Mouse (Mus musculus): ENCODE data around the gene Bysl. TPM values are rescaled to one million over a fixed set of nuclear protein-coding genes. Genes with fewer than 3 reads are reported as not detected.
"Not testable (repeated sequence)": the region's sequence is repeated elsewhere in the genome, so short reads cannot be mapped to it uniquely, and the experiment has no call there.

Bysl gene
- 10 to 100 TPM; 13.0 TPM for total RNA-seq (2021)
- long read RNA-seq, experiment 1, transcript Bysl-201 (7 exons, 3,854 nt) = major isoform, 58 of 60 reads
- long read RNA-seq, experiment 1, partial matches to known transcripts = 2 of 60 reads
- long read RNA-seq, experiment 1, other reads (novel, unspliced or antisense) = 0 of 60 reads
- long read RNA-seq, experiment 2, transcript Bysl-201 (7 exons, 3,854 nt) = major isoform, 41 of 42 reads
- long read RNA-seq, experiment 2, partial matches to known transcripts = 0 of 42 reads
- long read RNA-seq, experiment 2, other reads (novel, unspliced or antisense) = 1 of 42 reads

- DNase-seq = peak; percentile 97
Observed at GRCm38 (mm10) chr17:47610849-47611660, at the start of gene Bysl, which contains the start of the genes Med20 and Gm20517. Gene Bysl, minus strand, starts transcription at chr17:47611492. Gene Med20, plus strand, starts transcription at chr17:47611582. Gene Gm20517, plus strand, starts transcription at chr17:47611589.

DNA sequence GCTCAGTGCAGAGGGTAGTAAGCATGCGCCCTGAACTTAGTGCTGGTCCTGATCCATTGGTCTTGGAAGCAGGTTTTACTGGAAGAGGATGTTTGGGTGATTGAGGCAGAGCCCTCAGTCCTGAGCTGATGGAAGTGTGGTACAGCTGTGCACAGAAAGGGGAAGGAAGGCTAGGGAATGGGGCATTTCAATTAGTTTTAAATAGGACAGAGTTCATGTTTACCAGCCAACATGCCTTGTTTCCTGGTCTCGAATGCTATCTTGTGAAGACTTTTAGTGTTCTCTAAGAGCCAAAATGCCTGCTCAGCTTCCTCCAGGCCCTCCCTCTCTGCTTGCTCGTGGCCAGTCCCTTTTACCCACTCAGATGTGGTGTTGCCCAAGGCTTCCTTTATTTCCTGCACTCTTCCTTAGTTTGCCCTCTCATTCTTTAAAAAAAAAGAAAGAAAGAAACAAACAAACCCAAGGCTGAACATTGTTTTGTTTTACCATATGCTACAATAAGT is 47.5 kb upstream of the Bysl start:
- DNase-seq = no peak

DNA sequence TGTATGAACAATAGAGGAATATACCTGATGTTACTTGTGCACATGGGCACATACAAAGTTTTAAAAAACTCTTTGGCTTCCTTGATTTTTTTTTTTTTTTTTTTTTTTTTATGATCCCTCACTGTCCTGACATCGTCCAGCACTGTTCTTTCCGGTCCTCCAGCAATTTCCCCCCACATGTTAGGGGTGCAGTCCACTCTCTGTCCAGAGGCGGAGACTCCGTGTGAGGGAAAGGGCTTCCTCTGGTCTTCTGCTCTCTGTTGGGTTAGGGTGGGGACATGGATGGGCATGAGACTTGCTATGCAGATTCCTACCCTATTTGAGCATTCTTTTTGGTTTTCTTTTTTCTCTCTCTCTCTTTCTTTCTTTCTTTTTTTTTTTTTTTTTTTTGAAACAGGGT is 46.6 kb upstream of the Bysl start:
- DNase-seq = no peak

DNA sequence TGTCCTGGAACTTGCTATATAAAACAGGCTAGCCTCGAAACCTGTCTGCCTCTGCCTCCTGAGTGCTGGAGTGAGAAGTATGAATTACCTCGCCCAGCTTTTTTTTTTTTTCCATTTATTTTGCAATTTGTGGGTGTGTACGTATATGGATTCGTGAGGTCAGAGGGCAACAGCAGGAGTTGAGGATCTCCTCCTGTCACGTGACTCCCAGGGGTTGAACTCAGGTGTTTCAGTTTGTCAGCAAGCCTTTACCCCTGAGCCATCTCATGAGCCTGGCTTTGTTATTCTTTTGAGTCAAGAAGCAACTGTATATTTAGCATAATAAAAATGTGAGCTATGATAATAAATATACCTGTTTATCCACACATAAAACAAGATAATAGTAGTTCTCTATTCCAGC is 44.4 kb upstream of the Bysl start:
- no peak for DNase-seq

- DNase-seq = not testable (repeated sequence)
Observed at GRCm38 (mm10) chr17:47654346-47654745, 43.1 kb upstream of the Bysl start.

GRCm38 (mm10) chr17:47651953-47652352 is 40.7 kb upstream of the Bysl start:
- no peak for DNase-seq

DNA sequence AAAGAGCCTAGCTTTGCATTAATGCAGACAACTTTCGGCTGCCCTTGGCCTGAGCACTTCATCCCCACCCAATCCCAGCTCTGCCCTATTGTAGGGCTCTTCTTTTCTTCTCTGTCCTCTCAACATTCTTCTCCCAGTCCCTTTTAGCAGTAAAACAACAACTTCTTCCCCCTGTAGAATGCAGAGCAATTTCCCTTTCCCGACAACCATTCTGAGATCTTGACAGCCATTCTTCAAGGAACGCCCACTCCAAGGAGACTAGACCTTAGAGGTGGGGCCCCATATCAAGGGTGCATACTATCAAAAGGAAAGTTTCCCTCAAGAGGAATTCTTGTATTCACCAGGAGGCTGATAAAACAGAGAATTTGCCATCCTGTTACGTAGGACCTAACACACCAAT is 37.7 kb upstream of the Bysl start:
- DNase-seq = no peak

DNA sequence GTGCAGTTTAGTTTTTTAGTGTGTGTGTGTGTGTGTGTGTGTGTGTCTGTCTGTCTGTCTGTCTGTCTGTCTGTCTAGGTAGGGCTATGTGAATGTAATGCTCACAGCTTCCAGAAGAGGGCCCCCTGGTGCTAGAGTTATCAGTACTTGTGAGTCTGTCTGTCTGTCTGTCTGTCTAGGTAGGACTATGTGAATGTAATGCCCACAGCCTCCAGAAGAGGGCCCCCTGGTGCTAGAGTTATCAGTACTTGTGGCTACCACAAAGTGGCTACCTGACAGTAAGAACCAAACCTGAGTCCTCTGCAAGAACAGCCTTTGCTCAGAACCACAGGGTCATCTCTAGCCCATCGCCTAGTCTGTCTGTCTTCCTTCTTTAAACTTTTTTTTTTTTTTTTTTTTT is 35.4 kb upstream of the Bysl start:
- peak; percentile 67 for DNase-seq

- no peak for DNase-seq
Observed at GRCm38 (mm10) chr17:47642992-47643391, 31.7 kb upstream of the Bysl start.

GRCm38 (mm10) chr17:47633999-47634770 is 22.9 kb upstream of the Bysl start:
- no peak for DNase-seq

DNA sequence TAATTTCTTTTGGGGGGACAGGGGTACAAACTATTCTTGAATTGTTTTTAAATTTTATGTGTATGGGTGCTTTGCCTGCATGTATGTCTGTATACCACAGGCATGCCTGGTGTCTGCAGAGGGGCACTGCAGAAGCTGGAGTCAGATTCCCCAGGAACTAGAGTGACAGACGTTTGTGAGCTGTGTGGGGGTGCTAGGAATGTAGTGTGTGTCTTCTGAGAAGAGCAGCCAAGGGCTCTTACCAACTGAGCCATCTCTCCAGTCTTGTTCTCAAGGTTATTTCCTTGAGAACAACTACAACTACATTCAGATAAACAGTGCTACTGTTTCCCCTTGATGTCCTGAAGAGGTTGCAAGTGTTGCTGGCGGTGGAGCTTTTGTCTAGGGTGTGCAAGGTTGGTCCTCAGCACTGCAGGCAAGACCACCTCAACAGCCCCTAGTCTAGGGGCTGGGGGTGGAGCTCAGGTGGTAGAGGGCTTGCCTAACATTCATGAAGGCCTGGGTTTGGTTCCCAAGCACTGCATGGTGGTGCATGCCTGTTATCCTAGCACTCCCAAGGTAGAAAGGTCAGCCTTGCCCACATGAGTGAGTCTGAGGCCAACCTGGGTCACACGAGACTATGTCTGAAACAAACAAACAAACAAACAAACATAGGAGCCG is 21.0 kb upstream of the Bysl start:
- no peak for DNase-seq

GRCm38 (mm10) chr17:47630678-47631065 is 19.4 kb upstream of the Bysl start, which contains the start of gene Usp49:
Gene Usp49, plus strand, starts transcription at chr17:47630690.
- DNase-seq = no peak

DNA sequence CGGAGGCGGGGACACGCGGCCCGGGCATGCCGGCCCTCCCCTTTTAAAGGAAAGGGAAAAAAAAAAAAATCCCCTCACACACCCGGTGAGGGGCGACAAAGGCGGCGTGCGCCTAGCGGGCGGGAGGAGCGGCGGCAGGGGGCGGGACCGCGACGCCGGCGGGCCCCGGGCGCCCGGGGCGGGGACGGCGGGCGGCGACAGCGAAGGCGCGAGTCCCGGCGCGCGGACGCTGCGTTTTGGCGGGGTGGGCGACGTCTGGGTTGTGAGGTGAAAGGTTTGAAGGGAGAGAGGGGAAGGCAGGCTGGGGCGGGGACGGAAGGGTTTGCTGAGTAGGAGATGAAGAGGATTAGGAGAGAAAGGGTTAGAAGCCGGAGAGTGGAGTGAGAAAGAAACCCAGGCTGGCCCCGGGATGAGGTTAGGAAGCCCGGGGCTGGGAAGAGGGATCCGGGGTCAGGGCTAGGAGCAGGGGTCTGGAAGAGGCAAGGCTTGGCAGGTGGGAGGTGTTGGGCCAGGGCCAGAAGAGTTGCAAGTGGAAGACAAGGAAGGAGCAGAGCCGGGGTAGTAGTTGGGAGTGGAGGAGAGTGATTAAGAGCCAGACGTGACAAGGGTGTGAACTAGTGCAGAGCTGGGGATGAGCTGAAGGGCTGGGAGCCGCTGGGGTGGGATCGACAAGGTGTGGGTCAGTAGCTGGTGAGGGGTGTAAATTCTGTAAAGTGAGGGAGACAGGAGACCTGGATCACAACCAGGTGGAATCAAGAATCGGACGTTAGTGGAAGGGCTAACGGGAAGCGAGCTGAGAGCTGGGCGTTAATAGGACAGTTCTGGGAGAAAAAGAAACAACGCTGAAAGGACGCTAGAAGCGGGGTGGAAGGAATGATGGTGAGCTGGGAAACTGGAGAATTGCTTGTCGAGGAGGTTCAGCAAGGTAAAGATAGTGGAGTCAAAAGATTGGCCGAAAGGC is 18.7 kb upstream of the Bysl start:
- peak; percentile 55 for DNase-seq

DNA sequence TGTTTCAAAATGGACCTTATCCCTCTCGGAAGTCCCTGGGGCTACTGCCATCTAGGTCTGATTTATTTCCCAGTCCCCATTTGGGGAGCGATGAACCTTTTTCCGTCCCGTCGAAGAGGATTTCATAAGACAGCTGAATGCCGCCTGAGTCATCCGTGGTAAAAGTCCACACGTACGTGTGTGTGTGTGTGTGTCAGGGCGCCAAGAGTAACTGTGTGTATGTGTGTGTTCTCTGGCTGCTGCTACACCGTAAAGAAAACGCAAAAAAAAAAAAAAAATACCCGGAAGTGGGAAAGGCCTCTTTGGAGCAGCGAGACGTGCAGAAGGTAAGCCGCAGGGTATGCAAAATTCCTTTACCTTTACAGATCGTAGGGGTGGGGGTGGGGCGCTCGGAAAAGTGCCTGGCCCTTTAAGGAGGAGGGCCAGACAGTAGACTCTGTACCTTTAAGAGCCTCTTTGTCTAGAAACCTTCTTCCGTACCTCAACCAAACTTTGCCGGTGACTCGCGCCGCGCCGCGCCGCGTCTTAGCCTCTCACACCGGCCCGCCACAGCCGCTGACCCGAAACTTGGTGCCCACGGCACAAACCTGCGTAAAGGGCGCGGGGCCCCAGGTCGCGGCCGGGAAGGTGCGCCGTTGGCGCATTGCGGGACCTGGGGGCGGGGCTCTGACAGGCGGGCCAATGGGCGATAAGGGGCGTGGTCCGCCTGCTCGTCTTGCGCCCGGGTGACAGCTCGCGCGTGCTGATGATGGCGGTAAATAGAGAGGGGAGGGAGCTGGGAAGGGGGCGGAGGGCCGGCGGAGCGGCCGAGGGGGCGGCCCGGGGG is 17.8 kb upstream of the Bysl start:
- peak; percentile 95 for DNase-seq

GRCm38 (mm10) chr17:47627791-47628190 is 16.5 kb upstream of the Bysl start:
- no peak for DNase-seq

DNA sequence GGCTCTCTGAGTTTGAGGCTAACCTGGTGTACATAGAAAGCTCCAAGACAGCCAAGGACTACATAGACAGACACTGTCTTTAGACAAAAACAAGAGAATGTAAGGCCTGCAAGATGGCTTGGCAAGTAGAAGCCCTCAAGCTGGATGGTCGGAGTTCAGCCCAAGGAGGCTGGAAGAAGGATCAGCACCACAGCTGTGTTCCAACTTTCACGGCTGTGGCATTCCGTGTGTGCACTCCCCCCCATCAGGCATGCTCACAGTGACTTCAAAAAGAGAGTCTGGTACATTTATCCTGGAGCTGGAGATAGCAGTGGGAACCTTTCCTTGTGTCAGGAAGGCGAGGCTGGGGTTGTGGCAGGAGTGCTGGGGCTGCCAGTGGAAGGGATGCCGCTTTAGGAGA is 14.7 kb upstream of the Bysl start:
- DNase-seq = no peak

GRCm38 (mm10) chr17:47625088-47625487 is 13.8 kb upstream of the Bysl start:
- DNase-seq = no peak

- DNase-seq = not testable (repeated sequence)
Observed at GRCm38 (mm10) chr17:47624572-47624971, 13.3 kb upstream of the Bysl start.

DNA sequence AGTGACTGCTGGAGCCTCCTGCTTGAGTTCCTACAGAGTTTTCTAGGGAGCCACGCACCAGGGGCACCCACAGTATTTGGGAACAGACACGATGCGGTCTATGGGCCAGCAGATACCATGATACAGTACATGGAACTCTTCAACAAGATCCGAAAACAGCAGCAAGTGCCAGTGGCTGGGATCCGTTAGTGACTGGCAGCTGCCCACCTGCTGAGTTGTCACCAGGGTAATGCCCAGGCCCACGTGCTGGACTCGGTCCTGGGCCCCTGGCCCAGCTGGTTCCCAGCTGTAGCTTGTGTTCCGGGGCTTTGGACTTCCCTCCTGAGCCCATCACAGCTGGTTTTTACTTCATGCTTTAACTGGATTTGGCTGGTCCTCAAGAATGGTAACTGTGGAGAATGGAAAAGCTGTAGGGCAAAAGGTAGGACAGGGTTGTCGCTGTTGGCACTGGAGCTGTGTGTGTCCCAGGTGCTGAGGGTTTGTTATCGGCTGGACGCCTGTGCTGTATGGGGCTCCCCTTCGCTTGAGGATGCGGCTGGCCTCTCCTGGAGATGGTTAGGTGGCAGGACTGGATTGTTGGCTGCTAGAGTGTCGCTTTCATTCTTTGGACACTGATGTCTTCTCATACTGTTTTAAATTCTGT is 11.7 kb upstream of the Bysl start:
- DNase-seq = no peak
